Mouse (Mus musculus): ENCODE measurements around the gene Mgmt. TPM values are rescaled to one million over a fixed set of nuclear protein-coding genes. Genes with fewer than 3 reads are reported as not detected.

The Mgmt gene
- polyA plus RNA-seq, 1 experiment, result 0.88 TPM

GRCm38 (mm10) chr7:137037872-137038271 is 143.5 kb downstream of the Mgmt start:
- Histone ChIP-seq H3K4me1 (ENCODE audit: control insufficient read depth, insufficient read depth, low read length) (no peaks in the 10 kb centered on the region), H3K27ac (ENCODE audit: control insufficient read depth, insufficient read depth, low read depth, low read length) (no peak overlapping the region), H3K27me3 (ENCODE audit: control insufficient read depth, insufficient read depth, low read length) (no peaks in the 10 kb centered on the region), H3K4me3 (ENCODE audit: control insufficient read depth, low read depth, low read length) (no peak overlapping the region), H3K36me3 (ENCODE audit: control insufficient read depth, insufficient read depth, low read length) (no peaks in the 10 kb centered on the region)
- TF ChIP-seq CTCF (IDR thresholded peaks at IDR 0.05; ENCODE audit: control insufficient read depth, insufficient read depth, insufficient replicate concordance, low read depth, low read length), result no peak
- no peak for TF ChIP-seq POLR2A (IDR thresholded peaks at IDR 0.05; ENCODE audit: control insufficient read depth, low read depth, low read length)

GRCm38 (mm10) chr7:137038311-137038945 is 144.0 kb downstream of the Mgmt start:
- no peaks in the 10 kb centered on the region for H3K4me1 ChIP-seq (ENCODE audit: control insufficient read depth, insufficient read depth, low read length)
- no peaks in the 10 kb centered on the region for H3K36me3 ChIP-seq (ENCODE audit: control insufficient read depth, insufficient read depth, low read length)
- H3K4me3 ChIP-seq (ENCODE audit: control insufficient read depth, low read depth, low read length), result no peak overlapping the region
- H3K27ac ChIP-seq (ENCODE audit: control insufficient read depth, insufficient read depth, low read depth, low read length), result no peak overlapping the region
- H3K27me3 ChIP-seq (ENCODE audit: control insufficient read depth, insufficient read depth, low read length), result no peaks in the 10 kb centered on the region
- TF ChIP-seq CTCF (IDR thresholded peaks at IDR 0.05; ENCODE audit: control insufficient read depth, insufficient read depth, insufficient replicate concordance, low read depth, low read length) (no peak), POLR2A (IDR thresholded peaks at IDR 0.05; ENCODE audit: control insufficient read depth, low read depth, low read length) (no peak)

- H3K27ac ChIP-seq (ENCODE audit: control insufficient read depth, insufficient read depth, low read depth, low read length), result no peak overlapping the region
- H3K4me3 ChIP-seq (ENCODE audit: control insufficient read depth, low read depth, low read length), result no peak overlapping the region
- no peaks in the 10 kb centered on the region for H3K27me3 ChIP-seq (ENCODE audit: control insufficient read depth, insufficient read depth, low read length)
- TF ChIP-seq CTCF (IDR thresholded peaks at IDR 0.05; ENCODE audit: control insufficient read depth, insufficient read depth, insufficient replicate concordance, low read depth, low read length), result no peak
- TF ChIP-seq POLR2A (IDR thresholded peaks at IDR 0.05; ENCODE audit: control insufficient read depth, low read depth, low read length), result no peak
- H3K36me3 ChIP-seq (ENCODE audit: control insufficient read depth, insufficient read depth, low read length), result no peaks in the 10 kb centered on the region
- no peaks in the 10 kb centered on the region for H3K4me1 ChIP-seq (ENCODE audit: control insufficient read depth, insufficient read depth, low read length)
Observed at GRCm38 (mm10) chr7:137038946-137039320, 144.5 kb downstream of the Mgmt start.

- no peak overlapping the region for H3K4me3 ChIP-seq (ENCODE audit: control insufficient read depth, low read depth, low read length)
- no peaks in the 10 kb centered on the region for H3K4me1 ChIP-seq (ENCODE audit: control insufficient read depth, insufficient read depth, low read length)
- H3K36me3 ChIP-seq (ENCODE audit: control insufficient read depth, insufficient read depth, low read length), result no peaks in the 10 kb centered on the region
- TF ChIP-seq CTCF (IDR thresholded peaks at IDR 0.05; ENCODE audit: control insufficient read depth, insufficient read depth, insufficient replicate concordance, low read depth, low read length), result no peak
- TF ChIP-seq POLR2A (IDR thresholded peaks at IDR 0.05; ENCODE audit: control insufficient read depth, low read depth, low read length), result no peak
- H3K27me3 ChIP-seq (ENCODE audit: control insufficient read depth, insufficient read depth, low read length), result no peaks in the 10 kb centered on the region
- H3K27ac ChIP-seq (ENCODE audit: control insufficient read depth, insufficient read depth, low read depth, low read length), result no peak overlapping the region
Observed at GRCm38 (mm10) chr7:137040646-137041045, 146.2 kb downstream of the Mgmt start.

GRCm38 (mm10) chr7:137046891-137047290 is 152.5 kb downstream of the Mgmt start:
- no peaks in the 10 kb centered on the region for H3K36me3 ChIP-seq (ENCODE audit: control insufficient read depth, insufficient read depth, low read length)
- no peaks in the 10 kb centered on the region for H3K27me3 ChIP-seq (ENCODE audit: control insufficient read depth, insufficient read depth, low read length)
- TF ChIP-seq CTCF (IDR thresholded peaks at IDR 0.05; ENCODE audit: control insufficient read depth, insufficient read depth, insufficient replicate concordance, low read depth, low read length), result no peak
- no peak for TF ChIP-seq POLR2A (IDR thresholded peaks at IDR 0.05; ENCODE audit: control insufficient read depth, low read depth, low read length)
- H3K4me3 ChIP-seq (ENCODE audit: control insufficient read depth, low read depth, low read length), result no peak overlapping the region
- H3K4me1 ChIP-seq (ENCODE audit: control insufficient read depth, insufficient read depth, low read length), result 0 out of 2 replicates have a peak, but pooled peaks cover 2% of the 10 kb centered on the region
- H3K27ac ChIP-seq (ENCODE audit: control insufficient read depth, insufficient read depth, low read depth, low read length), result no peak overlapping the region

- no peak overlapping the region for H3K27ac ChIP-seq (ENCODE audit: control insufficient read depth, insufficient read depth, low read depth, low read length)
Observed at GRCm38 (mm10) chr7:137048086-137048922, 153.9 kb downstream of the Mgmt start.

GRCm38 (mm10) chr7:137054343-137054742 is 159.9 kb downstream of the Mgmt start:
- Histone ChIP-seq H3K27ac (ENCODE audit: control insufficient read depth, insufficient read depth, low read depth, low read length) (no peak overlapping the region), H3K4me3 (ENCODE audit: control insufficient read depth, low read depth, low read length) (no peak overlapping the region), H3K27me3 (ENCODE audit: control insufficient read depth, insufficient read depth, low read length) (no peaks in the 10 kb centered on the region), H3K36me3 (ENCODE audit: control insufficient read depth, insufficient read depth, low read length) (no peaks in the 10 kb centered on the region), H3K4me1 (ENCODE audit: control insufficient read depth, insufficient read depth, low read length) (no peaks in the 10 kb centered on the region)
- TF ChIP-seq CTCF (IDR thresholded peaks at IDR 0.05; ENCODE audit: control insufficient read depth, insufficient read depth, insufficient replicate concordance, low read depth, low read length), result peak; percentile 32; the same call in 1 of the 2 replicates
- no peak for TF ChIP-seq POLR2A (IDR thresholded peaks at IDR 0.05; ENCODE audit: control insufficient read depth, low read depth, low read length)

More at GRCm38 (mm10) chr7:137048086-137048922, 153.9 kb downstream of the Mgmt start:
- TF ChIP-seq CTCF (IDR thresholded peaks at IDR 0.05; ENCODE audit: control insufficient read depth, insufficient read depth, insufficient replicate concordance, low read depth, low read length) (no peak), POLR2A (IDR thresholded peaks at IDR 0.05; ENCODE audit: control insufficient read depth, low read depth, low read length) (no peak)
- Histone ChIP-seq H3K36me3 (ENCODE audit: control insufficient read depth, insufficient read depth, low read length) (no peaks in the 10 kb centered on the region), H3K4me1 (ENCODE audit: control insufficient read depth, insufficient read depth, low read length) (0 out of 2 replicates have a peak, but pooled peaks cover 2% of the 10 kb centered on the region), H3K4me3 (ENCODE audit: control insufficient read depth, low read depth, low read length) (no peak overlapping the region), H3K27me3 (ENCODE audit: control insufficient read depth, insufficient read depth, low read length) (no peaks in the 10 kb centered on the region)

All from testis, adult 2 months (tissue).